Mouse (Mus musculus) thymus, adult 2 months (tissue): ENCODE results near the gene Fcor. TPM values are rescaled to one million over a fixed set of nuclear protein-coding genes. Genes with fewer than 3 reads are reported as not detected.

Experiments used
- DNase-seq: peaks from one replicate; pipeline ENCODE4 v3.0.0; 2021
- H3K27ac ChIP-seq: fragments of 200-500 bp; 2 replicates; pipeline ENCODE4 v1.5.1; 2012; ENCODE audit warnings: low read length, control low read depth; ENCODE audit not compliant: control insufficient read depth, insufficient read depth
- H3K27me3 ChIP-seq: fragments of 200-500 bp; 2 replicates; pipeline ENCODE4 v1.6.1; 2012; ENCODE audit warnings: mild to moderate bottlenecking, low read length, moderate library complexity, mixed read lengths; ENCODE audit not compliant: control insufficient read depth, insufficient read depth
- H3K36me3 ChIP-seq: fragments of 200-500 bp; 2 replicates; pipeline ENCODE4 v1.6.1; 2012; ENCODE audit warnings: mild to moderate bottlenecking, low read length, moderate library complexity; ENCODE audit not compliant: control insufficient read depth, insufficient read depth
- H3K4me1 ChIP-seq: fragments of 200-500 bp; replicated peaks from 2 replicates; pipeline ENCODE4 v1.6.1; 2012; ENCODE audit warnings: low read length; ENCODE audit not compliant: control insufficient read depth, insufficient read depth
- H3K4me3 ChIP-seq: fragments of 200-500 bp; 2 replicates; pipeline ENCODE4 v1.5.1; 2012; ENCODE audit warnings: mild to moderate bottlenecking, low read length, control low read depth, moderate library complexity; ENCODE audit not compliant: control insufficient read depth, insufficient read depth
- CTCF ChIP-seq: fragments of 200-500 bp; IDR thresholded peaks from 2 replicates; pipeline ENCODE4 v1.5.1; 2012; ENCODE audit warnings: mild to moderate bottlenecking, control low read depth, low read length, moderate library complexity, borderline replicate concordance; ENCODE audit not compliant: control insufficient read depth, poor library complexity, insufficient read depth; ENCODE audit errors: extremely low read depth
- POLR2A ChIP-seq: fragments of 200-500 bp; IDR thresholded peaks from 2 replicates; pipeline ENCODE4 v1.6.1; 2012; ENCODE audit warnings: mild to moderate bottlenecking, low read length, control low read depth, moderate library complexity; ENCODE audit not compliant: control insufficient read depth, poor library complexity, insufficient read depth; ENCODE audit errors: extremely low read depth
- WGBS: fragments of 180-500 bp; shearing (Covaris S2); methylation state at CpG from one replicate; pipeline ENCODE4 v1.1.7; 2018; 5-methylcytosine and 5-hydroxymethylcytosine counted together
- polyA plus RNA-seq: library from polyadenylated mRNA; depleted of rRNA; stranded (reverse); fragments of >200 nt; gene quantifications from 2 replicates; pipeline ENCODE4 v1.2.3, GENCODE M21; 2012

Gene Fcor
- polyA plus RNA-seq, 1 experiment, result 14.0 TPM

DNA sequence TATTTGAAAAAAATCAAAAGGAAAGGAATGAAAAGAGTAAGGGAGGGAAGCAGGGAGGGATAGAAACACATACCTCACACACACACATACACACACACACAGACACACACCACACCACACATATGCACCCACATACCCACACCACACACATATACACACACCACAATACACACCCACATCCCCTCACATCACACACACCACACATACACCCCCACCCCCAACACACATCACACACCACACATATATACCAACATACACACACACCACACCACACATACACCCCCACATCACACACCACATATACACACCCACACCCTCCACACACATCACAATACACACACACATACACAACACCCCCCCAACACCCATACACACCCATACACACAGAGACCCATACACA lies 12.4 kb upstream of the Fcor start:
- DNase-seq, result no peak
- H3K4me1 ChIP-seq, result no peaks in the 10 kb centered on the region
- H3K27me3 ChIP-seq, result no peaks in the 10 kb centered on the region

DNA sequence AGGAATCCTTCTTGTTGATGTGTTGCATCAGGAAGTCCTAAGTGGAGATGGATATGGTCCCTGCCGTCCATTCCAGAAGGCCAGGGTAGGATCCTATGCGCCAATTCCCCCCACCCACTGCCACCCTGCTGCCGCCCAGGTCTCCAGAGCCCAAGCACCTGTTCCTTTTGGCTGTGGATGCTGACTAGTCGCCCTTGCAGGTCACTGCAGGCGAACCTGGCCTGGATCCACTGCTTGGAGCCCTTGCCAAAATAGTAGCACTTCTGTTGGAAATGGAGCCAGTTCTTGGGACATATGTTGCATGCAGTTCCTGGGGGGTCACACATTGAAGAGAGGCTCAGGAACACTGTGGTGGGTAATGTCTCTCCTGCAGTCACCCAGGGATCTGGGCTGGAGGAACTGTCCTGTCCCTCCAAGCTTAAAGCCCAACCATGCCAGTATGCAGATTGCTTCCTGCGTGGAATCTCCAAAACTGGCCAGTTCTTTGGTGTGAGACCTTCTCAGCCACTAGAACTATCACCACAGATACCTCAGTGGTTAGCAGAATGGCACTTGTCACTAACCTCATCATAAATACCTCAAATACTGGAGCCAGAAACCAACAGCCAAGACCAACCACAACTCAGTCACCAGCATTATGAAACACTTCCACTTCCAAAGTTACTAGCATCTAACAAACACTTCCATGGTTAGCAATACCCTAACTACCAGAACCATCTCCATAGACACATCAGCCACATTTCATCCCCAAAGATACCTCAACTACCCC lies 11.4 kb upstream of the Fcor start:
- no peak for DNase-seq
- H3K27me3 ChIP-seq, result no peaks in the 10 kb centered on the region
- H3K36me3 ChIP-seq, result peaks cover 12% of the 10 kb centered on the region
- no peaks in the 10 kb centered on the region for H3K4me1 ChIP-seq
- whole genome bisulfite sequencing, result 71% methylated on average over 6 of the region's 6 CpGs
- no peak overlapping the region for H3K27ac ChIP-seq
- no peak overlapping the region for H3K4me3 ChIP-seq
- TF ChIP-seq POLR2A (no peak), CTCF (no peak)

More for the DNA sequence above, 12.4 kb upstream of the Fcor start:
- TF ChIP-seq CTCF (no peak), POLR2A (no peak)
- Histone ChIP-seq H3K36me3 (peaks cover 6% of the 10 kb centered on the region; the same call in 1 of the 2 replicates), H3K4me3 (no peak overlapping the region), H3K27ac (no peak overlapping the region)

GRCm38 (mm10) chr8:3682435-3682834 lies 10.3 kb upstream of the Fcor start:
- Histone ChIP-seq H3K36me3 (peaks cover 12% of the 10 kb centered on the region), H3K27ac (no peak overlapping the region), H3K4me1 (peaks cover 1% of the 10 kb centered on the region), H3K4me3 (no peak overlapping the region), H3K27me3 (no peaks in the 10 kb centered on the region)
- DNase-seq, result no peak
- 93% methylated on average over 5 of the region's 5 CpGs for WGBS
- no peak for TF ChIP-seq CTCF
- TF ChIP-seq POLR2A, result no peak

DNA sequence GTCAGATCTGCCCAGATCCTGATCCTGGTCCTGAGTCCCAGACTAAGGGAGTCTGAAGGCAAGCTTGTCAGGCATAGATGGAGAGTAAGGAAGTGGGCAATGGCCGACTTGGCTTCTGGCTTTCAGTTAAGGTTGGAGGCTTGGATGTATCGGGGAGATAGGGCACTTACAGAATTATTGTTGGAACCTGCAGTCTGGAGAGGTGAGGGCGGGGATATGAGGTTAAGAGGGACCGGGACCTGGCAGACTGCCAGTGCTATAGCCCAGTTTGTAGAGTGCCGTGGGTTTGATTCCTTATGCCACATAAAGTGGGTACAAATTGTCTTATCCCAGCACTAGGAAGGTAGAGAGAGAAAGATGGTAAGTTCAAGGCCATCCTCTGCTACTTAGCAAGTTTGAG lies 7.5 kb upstream of the Fcor start:
- 94% methylated on average over 5 of the region's 5 CpGs for WGBS
- Histone ChIP-seq H3K36me3 (peaks cover 12% of the 10 kb centered on the region), H3K27me3 (no peaks in the 10 kb centered on the region), H3K4me1 (peaks cover 7% of the 10 kb centered on the region), H3K4me3 (no peak overlapping the region), H3K27ac (no peak overlapping the region)
- TF ChIP-seq POLR2A (no peak), CTCF (no peak)
- DNase-seq, result no peak

DNA sequence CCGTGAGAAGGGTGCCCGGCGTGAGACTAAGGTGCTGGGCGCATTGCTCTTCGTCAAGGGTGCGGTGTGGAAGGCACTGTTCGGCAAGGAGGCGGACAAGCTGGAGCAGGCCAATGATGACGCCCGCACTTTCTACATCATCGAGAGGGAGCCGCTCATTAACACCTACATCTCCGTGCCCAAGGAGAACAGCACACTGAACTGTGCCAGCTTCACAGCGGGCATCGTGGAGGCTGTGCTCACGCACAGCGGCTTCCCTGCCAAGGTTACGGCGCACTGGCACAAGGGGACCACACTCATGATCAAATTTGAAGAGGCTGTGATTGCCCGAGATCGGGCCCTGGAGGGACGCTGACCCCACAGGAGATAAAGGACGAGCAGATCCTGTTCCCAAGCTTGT lies 7.1 kb upstream of the Fcor start:
- WGBS, result 99% methylated on average over 23 of the region's 23 CpGs
- Histone ChIP-seq H3K27ac (no peak overlapping the region), H3K4me3 (no peak overlapping the region), H3K4me1 (peaks cover 7% of the 10 kb centered on the region), H3K27me3 (no peaks in the 10 kb centered on the region), H3K36me3 (peaks cover 12% of the 10 kb centered on the region)
- TF ChIP-seq POLR2A, result no peak
- TF ChIP-seq CTCF, result no peak
- no peak for DNase-seq

GRCm38 (mm10) chr8:3678831-3679230 lies 6.7 kb upstream of the Fcor start:
- Histone ChIP-seq H3K27me3 (no peaks in the 10 kb centered on the region), H3K4me3 (no peak overlapping the region), H3K27ac (no peak overlapping the region), H3K36me3 (peaks cover 12% of the 10 kb centered on the region), H3K4me1 (peaks cover 7% of the 10 kb centered on the region)
- TF ChIP-seq POLR2A (no peak), CTCF (no peak)
- 99% methylated on average over 23 of the region's 23 CpGs for WGBS
- no peak for DNase-seq
